Mouse (Mus musculus): ENCODE measurements at regions not wholly inside any gene's neighbourhood (a gene's known extent, or its start where the extent isn't known, plus 50 kb on each side); places are given as distances from the start of the nearest gene placed in this dataset.

DNA sequence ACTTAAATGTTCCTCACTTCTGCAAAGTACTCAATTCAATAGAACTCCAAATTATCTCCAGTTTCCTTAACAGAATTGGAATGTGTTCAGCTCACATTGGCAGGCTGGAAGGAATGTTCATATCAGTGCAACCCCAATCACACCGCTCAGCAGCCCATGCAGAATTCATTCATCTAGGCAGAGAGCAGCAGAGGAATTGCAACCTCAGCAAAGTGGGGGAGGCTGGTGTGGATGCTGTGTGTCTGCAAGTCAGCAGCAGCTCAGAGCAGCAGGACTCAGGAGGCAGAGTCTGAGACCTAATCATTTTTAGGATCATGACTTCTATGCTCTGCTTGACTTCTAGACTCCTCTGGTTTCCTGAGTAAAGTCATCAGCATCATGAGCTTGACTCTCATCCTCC is 100.7 kb upstream of the Chrna7 start:
- intact Hi-C loops (cut with DNase I) = no loop called here
- DNase-seq (ENCODE audit: extremely low spot score in 1 of 2, low spot score in 2 of 2) = no peak

DNA sequence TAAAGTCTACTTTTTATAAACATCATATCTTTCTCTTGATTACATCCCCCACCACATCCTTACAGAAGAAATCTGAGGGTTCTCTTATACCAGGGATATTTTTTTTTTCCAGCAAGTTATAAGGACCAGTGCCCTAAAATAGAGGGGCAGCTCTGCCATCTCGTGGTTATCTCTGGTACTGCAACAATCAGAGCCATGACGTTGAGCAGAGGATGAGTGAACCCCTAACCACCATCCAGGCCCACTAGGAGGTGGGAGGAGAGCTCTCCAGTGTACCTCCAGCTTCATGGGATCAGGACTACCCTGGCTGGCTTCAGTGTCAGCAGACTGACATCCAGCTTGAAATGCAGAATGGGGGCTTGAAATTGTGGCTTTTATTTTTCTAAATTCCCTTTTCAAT is 107.2 kb upstream of the Chrna7 start:
- intact Hi-C loops (cut with DNase I) = loop anchor here (2.0 to 5.0 kb wide), 2 partner anchors 107 to 443 kb away; partner anchors contain the start of gene Chrna7

DNA sequence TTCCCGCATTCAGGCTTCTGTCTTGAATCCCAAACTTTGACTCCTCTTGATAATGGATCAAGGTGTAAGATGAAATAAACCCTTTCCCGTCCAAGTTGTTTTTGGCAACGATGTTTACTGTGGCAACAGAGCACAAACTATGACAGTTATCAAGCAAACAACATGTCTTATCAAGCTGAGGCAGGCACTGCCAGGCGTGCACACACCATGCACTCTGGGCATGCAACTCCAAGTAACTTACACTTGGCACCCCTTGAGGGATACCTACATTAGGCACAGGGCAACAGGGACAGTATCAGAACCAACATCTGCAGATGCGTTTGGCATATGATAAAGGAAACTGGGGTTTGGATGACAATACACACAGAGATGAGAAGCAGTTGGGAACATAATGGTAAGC is 108.8 kb upstream of the Chrna7 start:
- intact Hi-C loops (cut with DNase I) = loop anchor here (5.0 to 10.0 kb wide), 4 partner anchors 274 to 834 kb away; partner anchors contain the start of gene Trpm1
- no peak for DNase-seq (ENCODE audit: extremely low spot score in 1 of 2, low spot score in 2 of 2)

More for the DNA sequence above, 107.2 kb upstream of the Chrna7 start:
- peak; percentile 65 to 72 for DNase-seq (ENCODE audit: extremely low spot score in 1 of 2, low spot score in 2 of 2)

DNA sequence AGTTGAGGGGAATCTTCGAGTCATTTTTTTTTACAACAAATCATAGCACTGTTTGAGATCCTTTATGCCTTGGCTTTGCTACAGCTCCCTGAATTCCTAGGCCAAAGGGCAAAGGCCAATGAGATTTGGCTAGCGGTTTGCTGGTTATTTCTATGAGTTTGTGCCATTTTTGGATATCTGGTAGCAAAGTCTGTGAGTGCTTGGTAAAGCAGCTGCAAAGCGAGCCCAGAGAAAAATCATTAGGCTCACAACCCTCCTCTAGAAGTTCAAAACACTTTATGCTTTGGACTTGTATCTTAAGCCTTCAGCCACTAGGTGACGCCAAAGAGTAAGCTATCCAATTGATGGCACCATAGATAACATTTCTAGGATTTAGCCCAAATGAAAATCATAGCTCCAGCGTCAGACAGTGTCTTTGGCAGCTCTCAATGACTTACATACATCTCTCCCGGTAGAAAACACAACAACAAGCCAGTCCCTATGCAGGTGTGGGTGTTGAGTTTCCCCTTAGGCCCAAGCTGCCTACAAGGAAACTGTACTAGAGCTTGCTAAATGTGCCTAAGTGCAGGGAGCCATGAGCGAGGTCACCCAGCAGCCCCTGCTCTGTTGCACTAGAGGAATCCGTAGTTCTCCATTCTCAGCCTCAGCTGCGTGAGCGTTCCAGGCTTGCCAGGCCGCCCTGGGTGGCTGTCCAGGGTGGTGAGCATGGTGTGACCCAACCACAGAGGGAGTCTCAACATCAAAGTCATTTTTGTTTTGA is 109.8 kb upstream of the Chrna7 start:
- DNase-seq (ENCODE audit: extremely low spot score in 1 of 2, low spot score in 2 of 2) = peak; percentile 43 to 75
- intact Hi-C loops (cut with DNase I) = loop anchor here (5.0 to 10.0 kb wide), 4 partner anchors 273 to 833 kb away; partner anchors contain the start of gene Trpm1

DNA sequence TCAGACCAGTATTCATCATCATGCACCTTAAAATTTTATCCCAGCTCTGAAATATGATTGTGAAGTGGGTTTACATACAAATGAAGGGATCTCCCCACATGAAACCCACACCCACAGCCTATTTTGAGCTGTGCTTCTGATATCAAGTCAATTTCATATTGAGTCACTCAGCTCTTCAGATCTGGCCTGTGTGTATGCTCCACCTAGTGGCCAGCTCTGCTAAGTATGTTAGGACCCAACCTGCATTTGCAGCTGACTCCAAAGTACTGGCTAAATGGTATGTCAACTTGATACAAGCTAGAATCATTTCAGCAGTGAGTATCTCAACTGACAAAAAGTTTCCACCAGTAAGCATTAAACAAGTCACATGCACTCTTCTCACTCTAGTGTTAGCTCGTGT is 109.4 kb upstream of the Otud7a start:
- intact Hi-C loops (cut with DNase I) = no loop called here
- peak in 1 of 2 experiments; percentile 31 for DNase-seq (ENCODE audit: extremely low spot score in 1 of 2, low spot score in 2 of 2)

DNA sequence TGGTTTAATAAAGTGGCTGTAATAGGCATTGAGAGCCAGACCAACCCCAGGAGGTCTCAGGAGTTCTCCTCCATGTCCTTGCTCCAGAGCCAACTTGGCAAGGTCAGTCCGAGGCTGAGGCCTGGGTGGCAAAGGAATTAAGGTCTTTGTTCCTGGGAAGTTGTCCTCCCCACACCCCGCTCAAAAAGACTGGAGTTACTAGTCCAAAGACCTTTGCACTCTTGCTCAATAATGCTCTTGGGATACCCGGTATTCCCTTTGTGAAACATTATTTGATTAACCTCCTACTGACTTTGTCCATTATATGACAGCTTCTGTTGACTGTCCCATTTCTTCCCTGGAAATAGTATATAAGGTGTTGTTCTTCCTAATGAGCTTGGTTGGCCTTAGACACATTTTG is 108.5 kb upstream of the Otud7a start:
- intact Hi-C loops (cut with DNase I) = no loop called here
- no peak for DNase-seq (ENCODE audit: extremely low spot score in 1 of 2, low spot score in 2 of 2)

DNA sequence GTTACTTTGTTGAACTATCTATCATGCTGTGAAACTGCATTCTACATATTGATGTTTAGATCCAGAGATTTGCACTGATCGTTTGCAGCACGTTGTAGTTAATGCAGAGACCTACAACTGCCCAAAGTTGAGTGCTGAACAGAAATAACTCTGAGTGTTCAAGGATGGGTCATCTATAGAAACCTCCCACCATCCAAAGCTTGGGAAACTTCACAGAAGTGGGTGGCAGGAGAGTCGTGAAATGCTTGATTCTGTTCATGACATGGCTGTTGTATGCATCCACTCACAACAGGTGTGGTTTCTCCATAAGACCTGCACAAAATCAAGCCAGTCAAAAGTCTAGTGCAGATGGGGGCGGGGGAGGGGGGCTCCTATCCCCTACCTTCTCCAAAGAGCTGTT is 102.8 kb upstream of the Otud7a start:
- DNase-seq (ENCODE audit: extremely low spot score in 1 of 2, low spot score in 2 of 2) = no peak
- intact Hi-C loops (cut with DNase I) = no loop called here

DNA sequence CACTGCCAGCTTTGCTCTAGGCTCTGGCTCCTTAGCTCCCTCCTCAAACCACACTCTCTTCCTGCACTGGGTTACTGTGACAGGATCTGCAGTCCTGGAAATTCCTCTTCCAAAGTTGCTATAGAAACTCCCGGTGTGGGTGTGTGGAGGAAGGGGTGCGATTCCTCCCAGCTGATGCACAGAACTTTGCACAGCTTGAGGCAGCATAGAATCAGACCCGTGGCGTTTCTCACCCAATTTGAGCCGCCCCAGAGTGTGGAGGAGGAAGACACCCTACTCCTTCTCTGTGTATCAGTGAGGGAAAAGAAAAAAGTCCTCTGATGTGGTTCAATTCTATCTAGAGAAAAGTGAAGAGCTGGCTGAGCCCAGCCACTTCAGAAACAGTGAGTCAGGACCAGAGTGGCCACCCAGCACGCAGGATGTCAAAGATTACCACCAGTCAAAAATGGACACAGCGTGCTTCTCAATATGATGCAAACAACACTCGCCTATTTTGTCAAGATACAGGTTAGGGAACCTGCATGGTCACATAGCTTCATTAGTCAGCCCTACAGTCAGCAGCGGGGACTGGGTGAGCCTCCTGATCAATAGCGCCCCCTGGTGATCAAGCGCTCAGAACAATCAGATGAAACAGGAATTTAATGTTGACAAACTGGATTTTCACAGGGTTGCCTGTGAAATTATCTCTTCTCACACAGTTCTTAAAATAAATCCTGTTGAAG is 98.7 kb upstream of the Otud7a start:
- intact Hi-C loops (cut with DNase I) = loop anchor here (5.0 kb wide), 1 partner anchor 96 kb away; the partner anchor contains the start of gene Otud7a
- peak; percentile 76 to 86 for DNase-seq (ENCODE audit: extremely low spot score in 1 of 2, low spot score in 2 of 2)

DNA sequence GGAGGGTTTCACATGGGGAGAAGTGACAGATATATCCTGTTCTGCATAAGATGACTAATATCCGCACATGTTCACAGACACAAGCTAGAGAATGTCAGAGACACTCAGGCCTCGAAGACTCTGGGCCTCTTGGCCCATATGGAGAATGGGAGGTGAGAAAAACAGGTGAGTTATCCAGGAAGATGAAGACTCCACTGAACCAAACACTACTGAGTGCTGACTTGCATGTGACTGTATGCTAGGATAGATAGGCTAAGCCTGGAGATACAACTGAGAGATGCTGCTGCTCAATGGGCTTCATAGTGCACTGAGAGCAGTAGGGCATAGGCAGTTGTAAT is 98.2 kb upstream of the Otud7a start:
- intact Hi-C loops (cut with DNase I) = loop anchor here (5.0 kb wide), 1 partner anchor 96 kb away; the partner anchor contains the start of gene Otud7a
- no peak for DNase-seq (ENCODE audit: extremely low spot score in 1 of 2, low spot score in 2 of 2)

Data from left cerebral cortex, postnatal 10 days (tissue).